In genomic region chrX:42107137-42107536, GRCm38 (mm10) we compare ENCODE assay signal across 29 mouse cellular contexts. TPM values are rescaled to one million over a fixed set of nuclear protein-coding genes. Genes with fewer than 3 reads are reported as not detected.
DNase-seq lines count a peak whose midpoint lies in the region; ATAC-seq and TF ChIP-seq lines count a peak whose summit lies in the region.
"Had no signal": no experiment of that assay in that cellular context is flagged by ENCODE, and none has a peak within 500 bp of the region (broad histone marks: within the 10 kb centered on the region; RNA-seq: fewer than 3 reads in every experiment).

No protein-coding gene starts in this region.

- H3K9ac ChIP-seq in lung, embryonic 14.5 days, result no peak overlapping the region
- H3K9ac ChIP-seq in hindbrain, postnatal 0 days (replicated peaks; ENCODE audit: low read length), result no peak overlapping the region
- H3K9ac ChIP-seq: embryonic facial prominence, embryonic 12.5 days; forebrain, embryonic 12.5 days; hindbrain, embryonic 13.5 days; limb, embryonic 12.5 days; liver, embryonic 14.5 days; neural tube, embryonic 13.5 days had no signal

- no peaks in the 10 kb centered on the region for H3K27me3 ChIP-seq in lung, embryonic 14.5 days (ENCODE audit: insufficient read depth, low read length)
- no peaks in the 10 kb centered on the region for H3K27me3 ChIP-seq in hindbrain, postnatal 0 days (ENCODE audit: insufficient read depth, low read length)
- H3K27me3 ChIP-seq: embryonic facial prominence, embryonic 12.5 days; forebrain, embryonic 12.5 days; hindbrain, embryonic 13.5 days; limb, embryonic 12.5 days; neural tube, embryonic 13.5 days had no signal

- no peak overlapping the region for H3K4me2 ChIP-seq in lung, embryonic 14.5 days
- no peak overlapping the region for H3K4me2 ChIP-seq in hindbrain, postnatal 0 days (ENCODE audit: low read depth, low read length)
- H3K4me2 ChIP-seq: embryonic facial prominence, embryonic 12.5 days; forebrain, embryonic 12.5 days; hindbrain, embryonic 13.5 days; limb, embryonic 12.5 days; neural tube, embryonic 13.5 days had no signal

- no peaks in the 10 kb centered on the region for H3K4me1 ChIP-seq in lung, embryonic 14.5 days (ENCODE audit: insufficient read depth)
- H3K4me1 ChIP-seq in brown adipose tissue, adult 24 weeks (ENCODE audit: control insufficient read depth, insufficient read depth, insufficient read length, low read length), result no peaks in the 10 kb centered on the region
- H3K4me1 ChIP-seq in hindbrain, postnatal 0 days (ENCODE audit: insufficient read depth, low read length), result no peaks in the 10 kb centered on the region
- H3K4me1 ChIP-seq: embryonic facial prominence, embryonic 12.5 days; forebrain, embryonic 12.5 days; hindbrain, embryonic 13.5 days; limb, embryonic 12.5 days; neural tube, embryonic 13.5 days had no signal

- peak; percentile 32 for DNase-seq in adrenal gland, adult 2 months
- no peak for DNase-seq in adrenal gland, postnatal 25 days
- DNase-seq in lung, embryonic 14.5 days, result peak; percentile 4
- DNase-seq in lung, adult 18-20 months, result no peak
- DNase-seq in NIH3T3 (ENCODE audit: low read depth), result peak; percentile 67
- DNase-seq in left cerebral cortex, adult 2 months (ENCODE audit: extremely low spot score in 1 of 2, low spot score in 2 of 2), result no peak
- DNase-seq in hindbrain, postnatal 0 days (ENCODE audit: low spot score), result no peak
- DNase-seq: cerebellum, adult 11 months; cerebellum, postnatal 25 days; gastrocnemius, postnatal 36 days; heart, adult 2 months; heart, postnatal 36 days; kidney, adult 18-20 months; kidney, postnatal 14 days; retina, postnatal 1 day; right cerebral cortex, postnatal 25 days; thymus, postnatal 25 days had no signal

- H3K27ac ChIP-seq in lung, embryonic 14.5 days (ENCODE audit: low read depth), result no peak overlapping the region
- H3K27ac ChIP-seq in brown adipose tissue, adult 24 weeks (replicated peaks; ENCODE audit: low read depth, low read length), result 0 out of 2 replicates have a peak overlapping the region, but pooled peaks have one; percentile 86
- no peak overlapping the region for H3K27ac ChIP-seq in left cerebral cortex, adult 2 months
- no peak overlapping the region for H3K27ac ChIP-seq in hindbrain, postnatal 0 days
- H3K27ac ChIP-seq: embryonic facial prominence, embryonic 12.5 days; forebrain, embryonic 12.5 days; heart, adult 2 months; hindbrain, embryonic 13.5 days; layer of hippocampus, adult 2 months; limb, embryonic 12.5 days; liver, embryonic 14.5 days; macrophage; neural tube, embryonic 13.5 days had no signal

- TF ChIP-seq CTCF in lung, embryonic 14.5 days (IDR thresholded peaks at IDR 0.05; ENCODE audit: low read depth), result no peak
- TF ChIP-seq CTCF in left cerebral cortex, adult 2 months (IDR thresholded peaks at IDR 0.05), result no peak
- no peak for TF ChIP-seq CTCF in hindbrain, postnatal 0 days (IDR thresholded peaks at IDR 0.05; ENCODE audit: low read depth)

- WGBS in lung, embryonic 14.5 days, result 77% methylated on average over 6 of the region's 6 CpGs
- WGBS in hindbrain, postnatal 0 days, result 87% methylated on average over 6 of the region's 6 CpGs

- H3K4me3 ChIP-seq in lung, embryonic 14.5 days (ENCODE audit: low read depth, low read length), result no peak overlapping the region
- no peak overlapping the region for H3K4me3 ChIP-seq in brown adipose tissue, adult 24 weeks (ENCODE audit: insufficient read depth, low read depth, low read length)
- no peak overlapping the region for H3K4me3 ChIP-seq in left cerebral cortex, adult 2 months
- H3K4me3 ChIP-seq in hindbrain, postnatal 0 days (ENCODE audit: low read length), result no peak overlapping the region
- H3K4me3 ChIP-seq: embryonic facial prominence, embryonic 12.5 days; forebrain, embryonic 12.5 days; heart, adult 2 months; hindbrain, embryonic 13.5 days; layer of hippocampus, adult 2 months; limb, embryonic 12.5 days; myocyte; neural tube, embryonic 13.5 days had no signal

- H3K36me3 ChIP-seq in lung, embryonic 14.5 days (ENCODE audit: insufficient read depth), result peaks cover 23% of the 10 kb centered on the region; the same call in 1 of the 2 replicates
- H3K36me3 ChIP-seq in hindbrain, postnatal 0 days (ENCODE audit: insufficient read depth, low read length), result no peaks in the 10 kb centered on the region; the same call in 1 of the 2 replicates

- no peak for ATAC-seq in lung, embryonic 14.5 days (ENCODE audit: insufficient read depth)
- no peak for ATAC-seq in hindbrain, postnatal 0 days
- ATAC-seq: inflammation-experienced regulatory T-cells, adult 6 months; midbrain, embryonic 16.5 days had no signal

- intact Hi-C loops in left cerebral cortex, adult 2 months (cut with DNase I), result no loop called here

- no peaks in the 10 kb centered on the region for H3K9me3 ChIP-seq in lung, embryonic 14.5 days (ENCODE audit: low read depth, low read length)
- H3K9me3 ChIP-seq in hindbrain, postnatal 0 days (ENCODE audit: low read length), result no peaks in the 10 kb centered on the region
- H3K9me3 ChIP-seq: embryonic facial prominence, embryonic 12.5 days; hindbrain, embryonic 13.5 days; limb, embryonic 12.5 days; neural tube, embryonic 13.5 days had no signal

RNA-seq across cellular contexts. Expression of gene Stag2, which starts 42.0 kb away (rescaled TPM):
- 10 to 100 TPM; 72.4 to 74.3 TPM for total RNA-seq in adrenal gland, adult 2 months (2021)
- 1.1 and 1.8 TPM in 2 replicates for polyA plus RNA-seq in adrenal gland, adult 2 months (2012; rRNA removed)
- 71.0 and 86.6 TPM in 2 replicates for total RNA-seq in adrenal gland, postnatal 25 days (2021)
- 64.3 and 69.7 TPM in 2 replicates for polyA plus RNA-seq in lung, embryonic 14.5 days (2014; fragmentation: Nextera tagmentation; extraction: Ambion mirVana)
- 29.4 and 33.5 TPM in 2 replicates for polyA plus RNA-seq in brown adipose tissue, adult 24 weeks (2012; ENCODE audit: insufficient read depth, insufficient read length, missing spikeins)
- total RNA-seq in left cerebral cortex, adult 2 months (2021), result 10 to 100 TPM; 44.6 to 53.2 TPM
- 35.7 and 55.3 TPM in 2 replicates for total RNA-seq in hindbrain, postnatal 0 days (2014; rRNA removed)
- 14.5 and 16.8 TPM in 2 replicates for polyA plus RNA-seq in hindbrain, postnatal 0 days (2015; fragmentation: Nextera tagmentation; extraction: Ambion mirVana)

RNA-seq across cellular contexts. Expression of gene Xiap, which starts 47.7 kb away (rescaled TPM):
- 10 to 100 TPM; 36.7 to 52.6 TPM for total RNA-seq in adrenal gland, adult 2 months (2021)
- 8.1 and 13.4 TPM in 2 replicates for polyA plus RNA-seq in adrenal gland, adult 2 months (2012; rRNA removed)
- 45.4 and 55.7 TPM in 2 replicates for total RNA-seq in adrenal gland, postnatal 25 days (2021)
- 20.8 and 23.0 TPM in 2 replicates for polyA plus RNA-seq in lung, embryonic 14.5 days (2014; fragmentation: Nextera tagmentation; extraction: Ambion mirVana)
- polyA plus RNA-seq in brown adipose tissue, adult 24 weeks (2012; ENCODE audit: insufficient read depth, insufficient read length, missing spikeins), result 27.7 and 28.5 TPM in 2 replicates
- 10 to 100 TPM; 54.9 to 58.8 TPM for total RNA-seq in left cerebral cortex, adult 2 months (2021)
- 26.6 and 27.9 TPM in 2 replicates for total RNA-seq in hindbrain, postnatal 0 days (2014; rRNA removed)
- 9.8 and 10.3 TPM in 2 replicates for polyA plus RNA-seq in hindbrain, postnatal 0 days (2015; fragmentation: Nextera tagmentation; extraction: Ambion mirVana)

Comparison
In these comparisons a context has a peak if more than half of its experiments do, and no peak if none do; other contexts are left out.
1. DNase-seq: peak in adrenal gland, adult 2 months (single experiment), lung, embryonic 14.5 days (single experiment) and NIH3T3 (single experiment); none in adrenal gland, postnatal 25 days (single experiment), lung, adult 18-20 months (0 of 2), left cerebral cortex, adult 2 months (0 of 2) and hindbrain, postnatal 0 days (single experiment).